Mouse (Mus musculus) MEL (cell line): ENCODE results near the gene Igf2r. TPM values are rescaled to one million over a fixed set of nuclear protein-coding genes. Genes with fewer than 3 reads are reported as not detected.

ENCODE experiments used
- DNase-seq: peaks from one replicate; pipeline ENCODE4 v3.0.0; 2011; ENCODE audit warnings: low read depth, low spot score
- H3K27ac ChIP-seq: 2 replicates; pipeline ENCODE4 v1.5.1; 2012; ENCODE audit warnings: low read depth, mild to moderate bottlenecking, control low read depth, low read length, moderate library complexity; ENCODE audit not compliant: control insufficient read depth
- H3K27me3 ChIP-seq, 2 experiments: fragments of 150-350 bp in 1 of 2; sonication (generic) in 1 of 2; 2 replicates each; pipeline ENCODE4 v1.6.1; 2012; ENCODE audit warnings: low read length in 2 of 2, mild to moderate bottlenecking in 2 of 2, improper control_type of control experiment in 1 of 2, moderate library complexity in 1 of 2; ENCODE audit not compliant: insufficient read depth in 2 of 2, control insufficient read depth in 1 of 2
- H3K36me3 ChIP-seq, 2 experiments: 2 replicates each; pipeline ENCODE4 v1.6.1; 2012 to 2014; ENCODE audit warnings: low read length in 2 of 2, improper control_type of control experiment in 1 of 2, inconsistent platforms in 1 of 2, mild to moderate bottlenecking in 1 of 2; ENCODE audit not compliant: insufficient read depth in 2 of 2, control insufficient read depth in 1 of 2
- H3K4me1 ChIP-seq, 2 experiments: fragments of 150-350 bp in 1 of 2; sonication (generic) in 1 of 2; 2 replicates each; pipeline ENCODE4 v1.6.1; 2012; ENCODE audit warnings: low read length in 2 of 2, improper control_type of control experiment in 1 of 2, mild to moderate bottlenecking in 1 of 2; ENCODE audit not compliant: insufficient read depth in 2 of 2, control insufficient read depth in 1 of 2
- H3K4me3 ChIP-seq, 2 experiments: fragments of 150-350 bp in 1 of 2; sonication (generic) in 1 of 2; 2 replicates each; pipeline ENCODE4 v1.5.1; 2012; ENCODE audit warnings: low read depth in 2 of 2, low read length in 2 of 2, mild to moderate bottlenecking in 2 of 2, moderate library complexity in 2 of 2, control low read depth in 1 of 2, improper control_type of control experiment in 1 of 2; ENCODE audit not compliant: control insufficient read depth in 1 of 2, insufficient read depth in 1 of 2
- H3K79me2 ChIP-seq: 2 replicates; pipeline ENCODE4 v1.6.1; 2012; ENCODE audit warnings: mild to moderate bottlenecking, low read length, moderate library complexity; ENCODE audit not compliant: control insufficient read depth, poor library complexity, insufficient read depth
- H3K9ac ChIP-seq: 2 replicates; pipeline ENCODE4 v1.6.1; 2012; ENCODE audit warnings: low read depth, mild to moderate bottlenecking, control low read depth, low read length, moderate library complexity; ENCODE audit not compliant: control insufficient read depth, poor library complexity, severe bottlenecking
- H3K9me3 ChIP-seq: fragments of 150-350 bp; sonication (generic); replicated peaks from 2 replicates; pipeline ENCODE4 v1.6.1; 2012; ENCODE audit warnings: mild to moderate bottlenecking, low read length, improper control_type of control experiment, moderate library complexity; ENCODE audit not compliant: insufficient read depth
- BHLHE40 ChIP-seq: IDR thresholded peaks from 2 replicates; pipeline ENCODE4 v1.6.1; 2012; ENCODE audit warnings: low read depth, mild to moderate bottlenecking, inconsistent platforms, low read length, improper control_type of control experiment, borderline replicate concordance
- CHD1 ChIP-seq: IDR thresholded peaks from 2 replicates; pipeline ENCODE4 v1.6.1; 2012; ENCODE audit warnings: low read depth, mild to moderate bottlenecking, inconsistent platforms, low read length, improper control_type of control experiment
- EP300 ChIP-seq, 2 experiments: IDR thresholded peaks; 2 replicates each; pipeline ENCODE4 v1.6.1; 2011; ENCODE audit warnings: improper control_type of control experiment in 2 of 2, low read length in 2 of 2, low read depth in 1 of 2, mild to moderate bottlenecking in 1 of 2
- ETS1 ChIP-seq: IDR thresholded peaks from 2 replicates; pipeline ENCODE4 v1.6.1; 2012; ENCODE audit warnings: low read depth, mild to moderate bottlenecking, inconsistent platforms, low read length, improper control_type of control experiment, moderate library complexity
- GATA1 ChIP-seq: IDR thresholded peaks from 2 replicates; pipeline ENCODE4 v1.6.1; 2011; ENCODE audit warnings: low read depth, low read length, improper control_type of control experiment
- HCFC1 ChIP-seq: IDR thresholded peaks from 2 replicates; pipeline ENCODE4 v1.6.1; 2012; ENCODE audit warnings: low read depth, mild to moderate bottlenecking, inconsistent platforms, low read length, improper control_type of control experiment, moderate library complexity
- MAX ChIP-seq: IDR thresholded peaks from 2 replicates; pipeline ENCODE4 v1.6.1; 2011; ENCODE audit warnings: low read length, improper control_type of control experiment
- MAZ ChIP-seq: IDR thresholded peaks from 2 replicates; pipeline ENCODE4 v1.6.1; 2012; ENCODE audit warnings: low read depth, mild to moderate bottlenecking, inconsistent platforms, low read length, improper control_type of control experiment
- MYB ChIP-seq: IDR thresholded peaks from 2 replicates; pipeline ENCODE4 v1.6.1; 2011; ENCODE audit warnings: mild to moderate bottlenecking, low read depth, low read length, improper control_type of control experiment
- MYC ChIP-seq: IDR thresholded peaks from 2 replicates; pipeline ENCODE4 v1.6.1; 2011; ENCODE audit warnings: low read depth, mild to moderate bottlenecking, low read length, improper control_type of control experiment, moderate library complexity
- NRF1 ChIP-seq: IDR thresholded peaks from 2 replicates; pipeline ENCODE4 v1.6.1; 2014; ENCODE audit warnings: low read depth, mild to moderate bottlenecking, inconsistent platforms, low read length, improper control_type of control experiment, moderate library complexity; ENCODE audit not compliant: poor library complexity, insufficient read depth, severe bottlenecking
- POLR2AphosphoS2 ChIP-seq: IDR thresholded peaks from 2 replicates; pipeline ENCODE4 v1.6.1; 2011; ENCODE audit warnings: low read length, improper control_type of control experiment
- POLR2AphosphoS5 ChIP-seq: IDR thresholded peaks from 2 replicates; pipeline ENCODE4 v1.6.1; 2012; ENCODE audit warnings: low read depth, borderline replicate concordance, mild to moderate bottlenecking, inconsistent platforms, low read length, moderate library complexity, mixed read lengths
- TAL1 ChIP-seq: IDR thresholded peaks from 2 replicates; pipeline ENCODE4 v1.6.1; 2012; ENCODE audit warnings: mild to moderate bottlenecking, inconsistent platforms, low read length, moderate library complexity, mixed read lengths
- TBP ChIP-seq: IDR thresholded peaks from 2 replicates; pipeline ENCODE4 v1.8.0; 2011; ENCODE audit warnings: low read depth, low read length, improper control_type of control experiment
- USF2 ChIP-seq, 2 experiments: IDR thresholded peaks; 2 replicates each; pipeline ENCODE4 v1.6.1; 2011 to 2012; ENCODE audit warnings: improper control_type of control experiment in 2 of 2, low read length in 2 of 2, borderline replicate concordance in 1 of 2, inconsistent platforms in 1 of 2, low read depth in 1 of 2, mild to moderate bottlenecking in 1 of 2; ENCODE audit not compliant: insufficient read depth in 1 of 2
- ZC3H11A ChIP-seq: IDR thresholded peaks from 2 replicates; pipeline ENCODE4 v1.6.1; 2012; ENCODE audit warnings: low read depth, mild to moderate bottlenecking, inconsistent platforms, low read length, improper control_type of control experiment
- polyA plus RNA-seq, 2 experiments: library from polyadenylated mRNA; stranded (reverse) in 1 of 2; unstranded in 1 of 2; fragments of >175 nt in 1 of 2; fragments of >200 nt in 1 of 2; gene quantifications; 2 replicates each; pipeline versions ENCODE4 v1.2.1 to v1.2.4; 2012; ENCODE audit warnings: low replicate concordance in 2 of 2, low read depth in 1 of 2; ENCODE audit not compliant: insufficient read length in 2 of 2, insufficient read depth in 1 of 2, missing spikeins in 1 of 2
- total RNA-seq: library from RNA; depleted of rRNA; stranded (reverse); fragments of 300-350 nt; gene quantifications from 2 replicates; pipeline ENCODE4 v1.2.3, GENCODE M21; 2012

Igf2r gene
- total and polyA plus RNA-seq, 3 experiments = 18.0 to 21.7 (median 18.3) TPM

DNA sequence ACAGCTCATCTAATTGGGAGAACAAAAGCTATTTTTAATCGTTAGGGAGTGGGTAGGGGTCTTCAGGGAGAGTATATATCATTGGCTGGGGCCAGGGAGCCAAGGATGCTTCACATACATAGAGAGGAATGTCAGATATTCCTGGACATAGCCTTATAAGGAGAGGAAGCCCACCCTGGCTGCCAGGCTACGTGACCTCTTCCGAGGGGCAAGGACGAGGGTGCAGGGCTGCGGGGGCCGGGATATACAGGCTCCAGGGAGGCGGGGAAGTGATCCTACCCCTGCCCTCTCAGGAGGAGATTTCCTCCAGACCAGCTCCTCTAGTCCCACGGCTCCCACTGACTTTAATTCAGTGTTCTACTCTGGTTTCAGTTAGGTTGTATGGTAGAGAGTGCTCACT, 10.7 kb upstream of the Igf2r start:
- TF ChIP-seq GATA1 (no peak), MAZ (no peak), BHLHE40 (no peak), EP300 (IDR thresholded peaks at IDR 0.05; ENCODE audit: low read depth in 1 of 2, low read length in 2 of 2) (no peak), CHD1 (no peak), TBP (no peak), NRF1 (no peak), ZC3H11A (no peak), USF2 (IDR thresholded peaks at IDR 0.05; ENCODE audit: borderline replicate concordance in 1 of 2, insufficient read depth in 1 of 2, low read depth in 1 of 2, low read length in 2 of 2) (no peak)
- peaks cover 0 to 3% of the 10 kb centered on the region in 2 experiments; a peak in 1 of 4 replicates for H3K4me1 ChIP-seq
- no peak overlapping the region for H3K27ac ChIP-seq
- H3K36me3 ChIP-seq = no peaks in the 10 kb centered on the region; a peak in 1 of 4 replicates
- H3K4me3 ChIP-seq = no peak overlapping the region
- no peak for DNase-seq
- no peaks in the 10 kb centered on the region for H3K9me3 ChIP-seq
- H3K27me3 ChIP-seq = no peaks in the 10 kb centered on the region; a peak in 2 of 4 replicates
- H3K79me2 ChIP-seq = no peaks in the 10 kb centered on the region
- no peak overlapping the region for H3K9ac ChIP-seq

DNA sequence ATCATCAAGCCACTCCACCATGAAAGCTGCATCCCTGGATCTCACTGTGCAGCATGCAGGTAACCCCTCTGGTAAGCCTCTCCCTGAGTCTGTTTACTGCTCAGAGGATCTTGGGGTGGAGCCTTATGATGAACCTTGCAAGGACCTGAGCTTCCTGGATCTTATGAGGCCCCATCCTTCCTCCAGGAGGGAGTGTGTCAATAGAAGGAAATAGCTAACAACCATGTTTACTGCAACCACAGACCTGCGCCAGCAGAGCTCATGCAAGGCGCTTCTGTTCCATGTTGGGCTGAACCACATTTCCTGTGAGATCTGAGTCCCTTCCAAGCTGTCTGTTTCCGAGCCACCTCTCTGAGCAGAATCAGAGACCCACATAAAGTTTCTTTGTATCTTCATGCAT, 10.0 kb upstream of the Igf2r start:
- no peaks in the 10 kb centered on the region; a peak in 1 of 4 replicates for H3K36me3 ChIP-seq
- peaks cover 0 to 3% of the 10 kb centered on the region in 2 experiments; a peak in 1 of 4 replicates for H3K4me1 ChIP-seq
- H3K4me3 ChIP-seq = no peak overlapping the region
- H3K27ac ChIP-seq = no peak overlapping the region
- no peak for DNase-seq
- no peaks in the 10 kb centered on the region; a peak in 3 of 4 replicates for H3K27me3 ChIP-seq
- TF ChIP-seq HCFC1 (no peak), TBP (no peak), ETS1 (no peak), POLR2AphosphoS2 (no peak), MYC (no peak), TAL1 (no peak)
- TF ChIP-seq, all 39 proteins: peak for 0
- H3K9me3 ChIP-seq = no peaks in the 10 kb centered on the region
- no peaks in the 10 kb centered on the region for H3K79me2 ChIP-seq
- H3K9ac ChIP-seq = no peak overlapping the region

DNA sequence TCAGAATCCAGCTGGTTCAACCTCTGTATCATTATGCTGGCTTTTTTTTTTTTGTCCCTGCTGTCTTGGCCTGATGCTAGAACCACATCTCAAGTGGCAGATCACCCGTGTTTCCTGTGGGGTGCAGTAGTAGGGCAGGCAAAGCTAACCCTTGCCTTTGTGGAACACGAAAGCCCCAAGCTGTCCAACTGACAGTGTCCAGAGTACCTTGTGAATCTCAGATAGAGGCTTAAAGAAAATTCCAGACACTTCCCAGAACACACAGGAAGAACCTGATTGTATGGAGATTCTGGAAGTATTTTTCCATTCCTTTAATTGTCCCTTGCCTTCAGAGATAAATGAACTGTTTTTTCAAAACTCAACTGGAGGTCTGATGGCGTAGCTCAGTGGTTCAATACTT, 4.5 kb upstream of the Igf2r start:
- Histone ChIP-seq H3K9ac (no peak overlapping the region), H3K4me3 (no peak overlapping the region), H3K9me3 (no peaks in the 10 kb centered on the region), H3K27ac (no peak overlapping the region), H3K79me2 (peaks cover 3% of the 10 kb centered on the region; the same call in 1 of the 2 replicates), H3K36me3 (peaks cover 0 to 5% of the 10 kb centered on the region in 2 experiments; a peak in 1 of 4 replicates), H3K27me3 (peaks cover 0 to 4% of the 10 kb centered on the region in 2 experiments), H3K4me1 (peaks cover 0 to 4% of the 10 kb centered on the region in 2 experiments; a peak in 1 of 4 replicates)
- no peak for TF ChIP-seq HCFC1
- TF ChIP-seq POLR2AphosphoS5 = no peak
- no peak for TF ChIP-seq MAX
- no peak for TF ChIP-seq MYB
- DNase-seq = no peak
